Mouse (Mus musculus) intestine, embryonic 14.5 days (tissue): Measurements from ENCODE around the gene Arid5a. TPM values are rescaled to one million over a fixed set of nuclear protein-coding genes. Genes with fewer than 3 reads are reported as not detected.
A peak's percentile ranks its signal among the peaks of the same experiment; 100 is the strongest.

Source experiments
- ATAC-seq: fragments of 200-750 bp; cut with Nextera tagmentation; replicated peaks from 2 replicates; pipeline ENCODE4 v1.8.0; 2017; ENCODE audit warnings: low read depth, moderate number of reproducible peaks, moderate TSS enrichment, moderate library complexity; ENCODE audit not compliant: low FRiP score, low TSS enrichment
- DNase-seq: peaks from one replicate; pipeline ENCODE4 v3.0.0-alpha.2; 2018; ENCODE audit warnings: low spot score
- H3K27ac ChIP-seq: fragments of 300-500 bp; sonication (generic); 2 replicates; pipeline ENCODE4 v1.5.1; 2014; ENCODE audit warnings: low read depth, mild to moderate bottlenecking, control low read depth
- H3K27me3 ChIP-seq: fragments of 300-500 bp; sonication (generic); replicated peaks from 2 replicates; pipeline ENCODE4 v1.6.1; 2014; ENCODE audit warnings: low read length, control low read depth; ENCODE audit not compliant: control insufficient read depth, insufficient read depth
- H3K36me3 ChIP-seq: fragments of 300-500 bp; sonication (generic); 2 replicates; pipeline ENCODE4 v1.6.1; 2014; ENCODE audit warnings: low read length, control low read depth; ENCODE audit not compliant: control insufficient read depth, insufficient read depth
- H3K4me1 ChIP-seq: fragments of 300-500 bp; sonication (generic); replicated peaks from 2 replicates; pipeline ENCODE4 v1.6.1; 2014; ENCODE audit warnings: low read length, control low read depth, mixed read lengths; ENCODE audit not compliant: control insufficient read depth, insufficient read depth
- H3K4me2 ChIP-seq: fragments of 300-500 bp; sonication (generic); 2 replicates; pipeline ENCODE4 v1.6.1; 2014; ENCODE audit warnings: low read length
- H3K4me3 ChIP-seq: fragments of 300-500 bp; sonication (generic); 2 replicates; pipeline ENCODE4 v1.5.1; 2014; ENCODE audit warnings: low read depth, low read length, control low read depth, mixed read lengths
- H3K9ac ChIP-seq: fragments of 300-500 bp; sonication (generic); 2 replicates; pipeline ENCODE4 v1.6.1; 2014; ENCODE audit warnings: mild to moderate bottlenecking, low read length
- H3K9me3 ChIP-seq: fragments of 300-500 bp; sonication (generic); 2 replicates; pipeline ENCODE4 v1.6.1; 2016; ENCODE audit warnings: low read length, control low read depth; ENCODE audit not compliant: control insufficient read depth
- whole genome bisulfite sequencing: fragments of 180-500 bp; shearing (Covaris S2); extraction: QIAGEN DNeasy Blood & Tissue Kit; methylation state at CpG from one replicate; pipeline ENCODE4 v1.1.7; 2014; 5-methylcytosine and 5-hydroxymethylcytosine counted together
- polyA plus RNA-seq: library from polyadenylated mRNA; unstranded; fragments of >200 nt; fragmentation: Nextera tagmentation; extraction: Ambion mirVana; gene quantifications from 2 replicates; pipeline ENCODE4 v1.2.1, GENCODE M21; 2014

Gene Arid5a
- polyA plus RNA-seq, 1 experiment from 2014 or later = 3.2 TPM

- Histone ChIP-seq H3K27me3 (peaks cover 36% of the 10 kb centered on the region), H3K4me1 (no peaks in the 10 kb centered on the region), H3K9me3 (no peaks in the 10 kb centered on the region), H3K4me2 (no peak overlapping the region), H3K36me3 (no peaks in the 10 kb centered on the region), H3K4me3 (no peak overlapping the region), H3K27ac (no peak overlapping the region), H3K9ac (no peak overlapping the region)
- 50% methylated on average over 2 of the region's 2 CpGs for WGBS
- no peak for ATAC-seq
- no peak for DNase-seq
Observed at GRCm38 (mm10) chr1:36299676-36300075, 7.9 kb upstream of the Arid5a start.

- no peaks in the 10 kb centered on the region for H3K4me1 ChIP-seq
- no peak overlapping the region for H3K4me2 ChIP-seq
- no peaks in the 10 kb centered on the region for H3K36me3 ChIP-seq
- DNase-seq (no peak), ATAC-seq (no peak)
- H3K9ac ChIP-seq = no peak overlapping the region
- H3K27ac ChIP-seq = no peak overlapping the region
- H3K4me3 ChIP-seq = no peak overlapping the region
- WGBS = 88% methylated on average over 6 of the region's 6 CpGs
- peaks cover 36% of the 10 kb centered on the region for H3K27me3 ChIP-seq
- H3K9me3 ChIP-seq = no peaks in the 10 kb centered on the region
Observed at GRCm38 (mm10) chr1:36300486-36300885, 7.0 kb upstream of the Arid5a start.

GRCm38 (mm10) chr1:36302273-36302672, 5.3 kb upstream of the Arid5a start:
- Histone ChIP-seq H3K4me2 (no peak overlapping the region), H3K27ac (no peak overlapping the region), H3K4me1 (no peaks in the 10 kb centered on the region), H3K4me3 (no peak overlapping the region), H3K9me3 (no peaks in the 10 kb centered on the region), H3K9ac (no peak overlapping the region), H3K27me3 (peaks cover 36% of the 10 kb centered on the region), H3K36me3 (no peaks in the 10 kb centered on the region)
- DNase-seq (no peak), ATAC-seq (no peak)
- WGBS = 78% methylated on average over 8 of the region's 8 CpGs

GRCm38 (mm10) chr1:36302957-36303356, 4.6 kb upstream of the Arid5a start:
- no peaks in the 10 kb centered on the region for H3K36me3 ChIP-seq
- H3K4me1 ChIP-seq = no peaks in the 10 kb centered on the region
- ATAC-seq = no peak
- no peak overlapping the region for H3K27ac ChIP-seq
- 11% methylated on average over 8 of the region's 9 CpGs for WGBS
- H3K9me3 ChIP-seq = no peaks in the 10 kb centered on the region
- no peak for DNase-seq
- peak overlapping the region; percentile 30 for H3K4me3 ChIP-seq
- peak overlapping the region; percentile 61 for H3K4me2 ChIP-seq
- H3K9ac ChIP-seq = peak overlapping the region; percentile 39; the same call in 1 of the 2 replicates
- peaks cover 36% of the 10 kb centered on the region for H3K27me3 ChIP-seq

- DNase-seq (peak; percentile 69), ATAC-seq (peak; percentile 39)
- Histone ChIP-seq H3K9ac (peak overlapping the region; percentile 39; the same call in 1 of the 2 replicates), H3K4me3 (peak overlapping the region; percentile 30), H3K27ac (no peak overlapping the region), H3K4me2 (peak overlapping the region; percentile 61), H3K9me3 (no peaks in the 10 kb centered on the region), H3K4me1 (peaks cover 5% of the 10 kb centered on the region), H3K27me3 (peaks cover 39% of the 10 kb centered on the region), H3K36me3 (no peaks in the 10 kb centered on the region)
- 9% methylated on average over 30 of the region's 30 CpGs for WGBS
Observed at GRCm38 (mm10) chr1:36303381-36304320, 3.9 kb upstream of the Arid5a start.

- H3K27ac ChIP-seq = no peak overlapping the region
- no peak overlapping the region for H3K4me2 ChIP-seq
- no peak overlapping the region for H3K4me3 ChIP-seq
- no peaks in the 10 kb centered on the region for H3K9me3 ChIP-seq
- H3K4me1 ChIP-seq = peaks cover 6% of the 10 kb centered on the region
- H3K27me3 ChIP-seq = peaks cover 41% of the 10 kb centered on the region
- H3K36me3 ChIP-seq = no peaks in the 10 kb centered on the region
- no peak overlapping the region for H3K9ac ChIP-seq
- DNase-seq (no peak), ATAC-seq (no peak)
- 63% methylated on average over 7 of the region's 7 CpGs for WGBS
Observed at GRCm38 (mm10) chr1:36304764-36305163, 2.8 kb upstream of the Arid5a start.

- WGBS = 63% methylated on average over 6 of the region's 6 CpGs
- no peak overlapping the region for H3K9ac ChIP-seq
- no peaks in the 10 kb centered on the region for H3K36me3 ChIP-seq
- ATAC-seq (no peak), DNase-seq (no peak)
- H3K4me2 ChIP-seq = no peak overlapping the region
- peaks cover 34% of the 10 kb centered on the region for H3K27me3 ChIP-seq
- H3K27ac ChIP-seq = no peak overlapping the region
- H3K4me1 ChIP-seq = peaks cover 6% of the 10 kb centered on the region
- no peaks in the 10 kb centered on the region for H3K9me3 ChIP-seq
- H3K4me3 ChIP-seq = no peak overlapping the region
Observed at GRCm38 (mm10) chr1:36306120-36306519, 1.4 kb upstream of the Arid5a start.

- 69% methylated on average over 7 of the region's 7 CpGs for WGBS
- H3K27me3 ChIP-seq = peaks cover 31% of the 10 kb centered on the region
- no peak; the same call in 1 of the 2 replicates for ATAC-seq
Observed at GRCm38 (mm10) chr1:36307121-36307494, 425 bp upstream of the Arid5a start.

More at GRCm38 (mm10) chr1:36307121-36307494, 425 bp upstream of the Arid5a start:
- Histone ChIP-seq H3K9ac (no peak overlapping the region), H3K4me2 (no peak overlapping the region), H3K4me1 (peaks cover 6% of the 10 kb centered on the region), H3K4me3 (no peak overlapping the region), H3K36me3 (no peaks in the 10 kb centered on the region), H3K9me3 (no peaks in the 10 kb centered on the region), H3K27ac (no peak overlapping the region)
- no peak for DNase-seq
